Mouse (Mus musculus) urinary bladder, postnatal 10 days (tissue): ENCODE data around the gene Ninj1.

ENCODE experiments used
- DNase-seq: peaks from one replicate; pipeline ENCODE4 v3.0.0; 2022; ENCODE audit warnings: low spot score

Ninj1 gene

GRCm38 (mm10) chr13:49171729-49172128 is 15.6 kb upstream of the Ninj1 start:
- no peak for DNase-seq

- no peak for DNase-seq
Measured at GRCm38 (mm10) chr13:49172335-49172734, 14.9 kb upstream of the Ninj1 start.

GRCm38 (mm10) chr13:49172971-49173596 is 14.2 kb upstream of the Ninj1 start:
- DNase-seq, result peak; percentile 84

GRCm38 (mm10) chr13:49175509-49175908 is 11.8 kb upstream of the Ninj1 start:
- no peak for DNase-seq

- no peak for DNase-seq
Measured at GRCm38 (mm10) chr13:49178839-49179585, 8.3 kb upstream of the Ninj1 start.

GRCm38 (mm10) chr13:49180274-49180673 is 7.0 kb upstream of the Ninj1 start:
- DNase-seq, result no peak

GRCm38 (mm10) chr13:49180691-49181090 is 6.6 kb upstream of the Ninj1 start:
- no peak for DNase-seq

- DNase-seq, result no peak
Measured at GRCm38 (mm10) chr13:49181411-49181984, 5.8 kb upstream of the Ninj1 start.

GRCm38 (mm10) chr13:49183161-49183560 is 4.1 kb upstream of the Ninj1 start:
- DNase-seq, result no peak

GRCm38 (mm10) chr13:49183646-49184045 is 3.6 kb upstream of the Ninj1 start:
- DNase-seq, result no peak

- DNase-seq, result no peak
Measured at GRCm38 (mm10) chr13:49186798-49187287, 442 bp upstream of the Ninj1 start.

GRCm38 (mm10) chr13:49188219-49188965 is 1.1 kb downstream of the Ninj1 start:
- no peak for DNase-seq

- DNase-seq, result no peak
Measured at GRCm38 (mm10) chr13:49188966-49189360, 1.7 kb downstream of the Ninj1 start.

- no peak for DNase-seq
Measured at GRCm38 (mm10) chr13:49189970-49190870, 2.9 kb downstream of the Ninj1 start.

- no peak for DNase-seq
Measured at GRCm38 (mm10) chr13:49190876-49191672, 3.8 kb downstream of the Ninj1 start.

GRCm38 (mm10) chr13:49191673-49192035 is 4.4 kb downstream of the Ninj1 start:
- no peak for DNase-seq

GRCm38 (mm10) chr13:49192156-49192855 is 5.0 kb downstream of the Ninj1 start:
- DNase-seq, result no peak

GRCm38 (mm10) chr13:49193650-49194049 is 6.4 kb downstream of the Ninj1 start:
- no peak for DNase-seq

GRCm38 (mm10) chr13:49194811-49195210 is 7.5 kb downstream of the Ninj1 start:
- DNase-seq, result no peak

GRCm38 (mm10) chr13:49195651-49196050 is 8.4 kb downstream of the Ninj1 start:
- no peak for DNase-seq
